ENCODE assay signal across 8 mouse cellular contexts in the genomic region with DNA sequence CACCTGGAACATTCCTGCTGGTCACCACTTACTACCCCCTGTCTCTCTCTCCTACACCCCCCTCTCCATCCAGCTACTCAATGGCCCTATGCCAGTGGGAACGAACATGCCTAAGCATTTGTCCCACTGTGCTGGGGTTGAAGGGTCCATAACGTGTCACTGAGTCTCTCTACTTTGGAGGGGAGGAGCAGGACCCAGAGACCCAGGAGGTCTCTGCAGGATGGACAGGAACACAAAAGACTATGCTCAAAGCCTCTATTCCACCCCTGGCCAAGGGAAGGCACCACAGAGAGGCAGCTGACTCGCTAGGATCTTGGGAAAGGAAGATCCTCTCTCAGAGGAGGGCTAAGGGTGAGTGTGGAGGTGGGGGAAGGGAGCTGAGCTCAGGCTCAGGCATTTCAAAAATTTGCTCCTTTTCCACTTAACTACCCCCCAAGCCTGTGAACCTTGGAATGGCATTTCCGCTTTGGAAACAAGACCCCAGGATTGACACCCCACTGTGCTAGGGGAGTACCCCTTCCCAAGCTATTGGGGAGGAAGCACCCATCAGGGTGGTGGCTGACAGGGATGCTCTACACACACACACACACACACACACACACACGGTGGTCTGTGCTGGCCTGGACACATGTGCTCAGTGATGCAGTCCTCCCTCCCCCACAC. TPM values are rescaled to one million over a fixed set of nuclear protein-coding genes. Genes with fewer than 3 reads are reported as not detected.
DNase-seq lines count a peak whose midpoint lies in the region; ATAC-seq and TF ChIP-seq lines count a peak whose summit lies in the region.

No protein-coding gene starts in this region.

- peak overlapping the region; percentile 65 for H3K27ac ChIP-seq in embryonic facial prominence, embryonic 14.5 days (replicated peaks; ENCODE audit: low read depth, low read length)
- H3K27ac ChIP-seq in kidney, embryonic 14.5 days (ENCODE audit: low read depth, low read length), result peak overlapping the region; percentile 51
- peak overlapping the region; percentile 85 for H3K27ac ChIP-seq in neural tube, embryonic 15.5 days (replicated peaks)

- H3K9ac ChIP-seq in embryonic facial prominence, embryonic 14.5 days (ENCODE audit: low read depth, low read length), result no peak overlapping the region
- 0 out of 2 replicates have a peak overlapping the region, but pooled peaks have one; percentile 4 for H3K9ac ChIP-seq in kidney, embryonic 14.5 days (ENCODE audit: low read depth, low read length)
- H3K9ac ChIP-seq in neural tube, embryonic 15.5 days (replicated peaks), result no peak overlapping the region

- ATAC-seq in embryonic facial prominence, embryonic 14.5 days (ENCODE audit: low read depth), result no peak
- ATAC-seq in kidney, embryonic 14.5 days (ENCODE audit: low FRiP score, low TSS enrichment), result peak; percentile 14
- ATAC-seq in neural tube, embryonic 15.5 days (ENCODE audit: low FRiP score), result no peak

- peaks cover 83% of the 10 kb centered on the region for H3K4me1 ChIP-seq in E14TG2a.4 (replicated peaks; ENCODE audit: low read depth, low read length)
- peaks cover 53% of the 10 kb centered on the region for H3K4me1 ChIP-seq in embryonic facial prominence, embryonic 14.5 days (ENCODE audit: control insufficient read depth, insufficient read depth, low read length)
- peaks cover 76% of the 10 kb centered on the region for H3K4me1 ChIP-seq in kidney, embryonic 14.5 days (ENCODE audit: control insufficient read depth, insufficient read depth, low read length)
- H3K4me1 ChIP-seq in neural tube, embryonic 15.5 days, result peaks cover 88% of the 10 kb centered on the region

- peak overlapping the region; percentile 5; the same call in 1 of the 2 replicates for H3K4me2 ChIP-seq in embryonic facial prominence, embryonic 14.5 days (ENCODE audit: low read depth, low read length)
- peak overlapping the region; percentile 15; the same call in 1 of the 2 replicates for H3K4me2 ChIP-seq in kidney, embryonic 14.5 days (replicated peaks; ENCODE audit: low read depth, low read length)
- H3K4me2 ChIP-seq in neural tube, embryonic 15.5 days, result no peak overlapping the region

- TF ChIP-seq CTCF in E14TG2a.4 (conservative IDR thresholded peaks at IDR 0.05; ENCODE audit: low read length), result no peak

- 3% methylated on average over 5 of the region's 5 CpGs for WGBS in embryonic facial prominence, embryonic 14.5 days
- WGBS in kidney, embryonic 14.5 days, result 3% methylated on average over 5 of the region's 5 CpGs
- WGBS in neural tube, embryonic 15.5 days, result 12% methylated on average over 5 of the region's 5 CpGs

- DNase-seq in gastrocnemius, postnatal 10 days, result peak; percentile 7
- no peak for DNase-seq in gastrocnemius, adult 18-20 months (ENCODE audit: low spot score)
- peak; percentile 64 for DNase-seq in embryonic facial prominence, embryonic 14.5 days (ENCODE audit: low spot score)
- DNase-seq in left cerebral cortex, adult 11 months (ENCODE audit: low spot score), result no peak
- DNase-seq in layer of hippocampus, adult 11-12 months (ENCODE audit: low spot score), result no peak

- H3K9me3 ChIP-seq in E14TG2a.4 (ENCODE audit: low read length), result no peaks in the 10 kb centered on the region
- no peaks in the 10 kb centered on the region for H3K9me3 ChIP-seq in embryonic facial prominence, embryonic 14.5 days (ENCODE audit: control insufficient read depth, low read length)
- H3K9me3 ChIP-seq in kidney, embryonic 14.5 days (ENCODE audit: control insufficient read depth, low read length), result no peaks in the 10 kb centered on the region
- no peaks in the 10 kb centered on the region for H3K9me3 ChIP-seq in neural tube, embryonic 15.5 days (replicated peaks)

- H3K27me3 ChIP-seq in E14TG2a.4 (ENCODE audit: insufficient read depth, low read length), result no peaks in the 10 kb centered on the region
- no peaks in the 10 kb centered on the region for H3K27me3 ChIP-seq in embryonic facial prominence, embryonic 14.5 days (replicated peaks; ENCODE audit: control insufficient read depth, insufficient read depth, low read length)
- no peaks in the 10 kb centered on the region for H3K27me3 ChIP-seq in kidney, embryonic 14.5 days (ENCODE audit: control insufficient read depth, insufficient read depth, low read length)
- no peaks in the 10 kb centered on the region for H3K27me3 ChIP-seq in neural tube, embryonic 15.5 days (replicated peaks)

- H3K36me3 ChIP-seq in E14TG2a.4 (ENCODE audit: insufficient read depth, low read length), result peaks cover 43% of the 10 kb centered on the region
- no peaks in the 10 kb centered on the region for H3K36me3 ChIP-seq in embryonic facial prominence, embryonic 14.5 days (ENCODE audit: control insufficient read depth, insufficient read depth, low read length)
- H3K36me3 ChIP-seq in kidney, embryonic 14.5 days (ENCODE audit: control insufficient read depth, insufficient read depth, low read length), result peaks cover 3% of the 10 kb centered on the region; the same call in 1 of the 2 replicates
- H3K36me3 ChIP-seq in neural tube, embryonic 15.5 days, result no peaks in the 10 kb centered on the region

- H3K4me3 ChIP-seq in E14TG2a.4 (replicated peaks; ENCODE audit: low read length), result peak overlapping the region; percentile 90
- no peak overlapping the region for H3K4me3 ChIP-seq in embryonic facial prominence, embryonic 14.5 days (ENCODE audit: low read depth, low read length)
- no peak overlapping the region for H3K4me3 ChIP-seq in kidney, embryonic 14.5 days (ENCODE audit: low read length)
- no peak overlapping the region for H3K4me3 ChIP-seq in neural tube, embryonic 15.5 days (replicated peaks)

RNA-seq across cellular contexts. Expression of a gene that starts 9.9 kb away (rescaled TPM):
- total RNA-seq in gastrocnemius, postnatal 10 days (2021), result 10 to 100 TPM; 22.3 to 27.1 TPM
- 10 to 100 TPM; 10.6 to 10.8 TPM for total RNA-seq in gastrocnemius, adult 18-20 months (2021)
- 34.9 and 35.3 TPM in 2 replicates for polyA plus RNA-seq in embryonic facial prominence, embryonic 14.5 days (2014; fragmentation: Nextera tagmentation; extraction: Ambion mirVana)
- polyA plus RNA-seq in kidney, embryonic 14.5 days (2014; fragmentation: Nextera tagmentation; extraction: Ambion mirVana), result 39.1 and 55.6 TPM in 2 replicates
- 41.5 and 42.8 TPM in 2 replicates for polyA plus RNA-seq in neural tube, embryonic 15.5 days (2015; fragmentation: Nextera tagmentation; extraction: Ambion mirVana)

RNA-seq across cellular contexts. Expression of a gene that starts 42.9 kb away (rescaled TPM):
- total RNA-seq in gastrocnemius, postnatal 10 days (2021), result not detected
- under 1 TPM in 1 of 2 experiments, not detected in 1; 0.71 TPM for total RNA-seq in gastrocnemius, adult 18-20 months (2021)
- not detected in 2 replicates for polyA plus RNA-seq in embryonic facial prominence, embryonic 14.5 days (2014; fragmentation: Nextera tagmentation; extraction: Ambion mirVana)
- not detected in 2 replicates for polyA plus RNA-seq in kidney, embryonic 14.5 days (2014; fragmentation: Nextera tagmentation; extraction: Ambion mirVana)
- polyA plus RNA-seq in neural tube, embryonic 15.5 days (2015; fragmentation: Nextera tagmentation; extraction: Ambion mirVana), result 25.6 TPM in 1 of 2 replicates, not detected in the other

Comparison
In these comparisons a context has a peak if more than half of its experiments do, and no peak if none do; other contexts are left out.
1. DNase-seq: peak in gastrocnemius, postnatal 10 days (single experiment) and embryonic facial prominence, embryonic 14.5 days (single experiment); none in gastrocnemius, adult 18-20 months (single experiment), left cerebral cortex, adult 11 months (single experiment) and layer of hippocampus, adult 11-12 months (single experiment).
2. Peak in every context shown above with its lines, with median percentiles within 50 percentile points of each other: H3K27ac ChIP-seq.